Mouse (Mus musculus) thymus, postnatal 25 days (tissue): ENCODE data around the gene Adam25.
"Not testable (repeated sequence)": the region's sequence is repeated elsewhere in the genome, so short reads cannot be mapped to it uniquely, and the experiment has no call there.

Experiments
- DNase-seq: peaks from one replicate; pipeline ENCODE4 v3.0.0; 2022

The Adam25 gene

DNA sequence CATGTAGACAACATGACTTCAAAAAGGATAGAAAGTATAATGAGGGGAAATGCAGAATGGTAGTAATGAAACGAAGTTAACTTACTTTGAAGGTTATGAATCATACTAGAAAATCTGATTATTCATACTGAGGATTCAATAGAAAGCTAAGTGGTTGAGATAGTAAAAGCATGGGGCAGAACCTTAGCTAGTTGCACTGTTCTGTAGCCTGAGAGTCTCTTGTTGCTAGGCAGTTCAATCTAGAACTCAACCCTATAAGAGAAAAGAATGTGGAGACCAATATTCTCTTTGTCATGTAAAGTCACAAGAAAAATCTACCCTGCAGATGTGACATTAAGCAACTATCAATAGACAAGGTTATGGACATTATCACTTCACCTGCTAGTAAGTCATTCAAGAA is at the start of gene Adam25:
Gene Adam25, plus strand, starts transcription at position 301 of the 400 bp plus-strand sequence.
- DNase-seq, result not testable (repeated sequence)

DNA sequence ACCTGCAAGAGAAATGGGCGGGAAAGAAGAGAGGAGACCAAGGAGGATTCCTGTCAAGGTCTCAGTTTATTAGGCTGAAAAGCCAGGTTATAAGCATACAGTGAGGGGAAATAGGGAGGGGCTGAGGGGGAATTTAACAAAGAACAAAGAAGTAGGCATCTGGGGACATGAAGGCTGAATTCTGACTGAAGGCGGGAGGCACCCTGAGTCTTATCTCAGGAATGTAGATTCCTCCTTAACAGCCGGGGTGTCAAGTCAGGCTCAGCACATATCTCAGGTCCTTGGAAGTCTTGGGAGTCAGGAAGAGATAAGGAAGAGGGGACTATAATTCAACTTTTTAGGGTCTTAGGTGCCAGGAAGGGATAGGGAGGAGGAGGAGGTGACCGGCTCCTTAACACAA is 36.6 kb upstream of the Adam25 start:
- DNase-seq, result not testable (repeated sequence)

GRCm38 (mm10) chr8:40715986-40716385 is 36.0 kb upstream of the Adam25 start:
- no peak for DNase-seq

DNA sequence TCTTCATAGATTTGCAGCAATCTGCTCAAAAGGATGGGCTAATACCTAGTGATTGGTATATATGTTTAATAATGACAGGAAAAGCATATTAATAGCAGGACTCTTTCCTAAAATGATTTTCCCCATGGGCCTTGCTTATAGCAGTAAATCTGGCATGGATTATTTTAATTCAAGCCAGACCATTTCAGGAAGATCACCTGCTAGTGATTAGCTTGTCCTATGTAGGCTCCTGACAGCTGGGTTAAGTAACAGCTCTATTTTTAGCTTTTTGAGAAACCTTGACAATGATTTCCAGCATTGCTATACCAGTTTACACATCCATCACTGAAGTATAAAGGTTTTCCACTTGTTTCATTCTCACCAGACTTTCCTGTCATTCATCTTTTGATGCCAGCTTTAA is 31.3 kb downstream of the Adam25 start:
- DNase-seq, result no peak

DNA sequence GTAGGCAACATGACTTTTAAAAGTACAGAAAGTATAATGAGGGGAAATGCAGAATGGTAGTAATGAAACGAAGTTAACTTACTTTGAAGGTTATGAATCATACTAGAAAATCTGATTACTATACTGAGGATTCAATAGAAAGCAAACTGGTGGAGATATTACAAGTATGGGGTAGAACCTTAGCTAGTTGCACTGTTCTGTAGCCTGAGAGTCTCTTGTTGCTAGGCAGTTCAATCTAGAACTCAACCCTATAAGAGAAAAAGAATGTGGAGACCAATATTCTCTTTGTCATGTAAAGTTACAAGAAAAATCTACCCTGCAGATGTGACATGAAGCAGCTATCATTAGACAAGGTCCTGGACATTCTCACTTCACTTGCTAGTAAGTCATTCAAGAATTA is 41.0 kb downstream of the Adam25 start, which contains the start of gene Adam20:
Gene Adam20, plus strand, starts transcription at position 301 of the 400 bp plus-strand sequence.
- DNase-seq, result not testable (repeated sequence)

DNA sequence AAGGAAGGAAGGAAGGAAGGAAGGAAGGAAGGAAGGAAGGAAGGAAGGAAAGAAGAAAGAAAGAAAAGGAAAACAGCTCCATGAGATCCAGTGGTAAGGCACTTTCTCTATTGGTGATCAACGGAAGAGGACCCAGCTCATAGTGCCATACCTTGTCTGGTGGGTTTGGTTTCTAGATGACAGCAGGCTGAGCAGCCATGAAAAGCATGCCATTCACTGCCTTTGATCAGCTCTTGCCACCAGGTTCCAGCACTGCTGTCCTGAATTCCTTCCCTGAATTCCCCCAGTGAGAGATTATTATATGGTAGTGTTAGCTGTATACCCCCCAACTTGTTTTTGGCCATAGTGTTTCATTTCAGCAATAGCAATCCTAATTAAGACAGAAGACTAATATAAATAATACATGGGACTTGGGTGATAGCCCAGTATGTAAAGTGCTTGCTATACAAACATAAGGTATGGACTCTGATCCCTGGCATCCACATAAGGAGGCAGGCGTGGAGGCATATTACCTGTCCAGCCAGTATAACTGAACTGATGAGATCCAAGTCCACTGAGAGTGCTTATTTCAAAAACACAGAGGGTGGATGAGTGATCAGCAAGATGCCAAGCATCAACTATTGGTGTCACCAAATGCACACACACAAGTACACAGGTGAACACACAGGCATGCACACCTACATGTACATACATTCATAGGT is 51.5 kb downstream of the Adam25 start:
- no peak for DNase-seq
